Mouse (Mus musculus) intestine, postnatal 0 days (tissue): ENCODE data around the gene Rbmx. TPM values are rescaled to one million over a fixed set of nuclear protein-coding genes. Genes with fewer than 3 reads are reported as not detected.

Source experiments
- ATAC-seq: fragments of 200-750 bp; cut with Nextera tagmentation; 2 replicates; pipeline ENCODE4 v1.8.0; 2017; ENCODE audit warnings: mild to moderate bottlenecking, moderate TSS enrichment, moderate library complexity
- H3K27ac ChIP-seq: fragments of 300-500 bp; sonication (generic); 2 replicates; pipeline ENCODE4 v1.5.1; 2014; ENCODE audit warnings: mild to moderate bottlenecking, low read depth, low read length, moderate library complexity
- H3K27me3 ChIP-seq: fragments of 300-500 bp; sonication (generic); replicated peaks from 2 replicates; pipeline ENCODE4 v1.6.1; 2014; ENCODE audit warnings: low read length, mixed read lengths; ENCODE audit not compliant: control insufficient read depth, insufficient read depth
- H3K36me3 ChIP-seq: fragments of 300-500 bp; sonication (generic); 2 replicates; pipeline ENCODE4 v1.6.1; 2014; ENCODE audit warnings: mild to moderate bottlenecking, moderate library complexity; ENCODE audit not compliant: control insufficient read depth, insufficient read depth
- H3K4me1 ChIP-seq: fragments of 300-500 bp; sonication (generic); replicated peaks from 2 replicates; pipeline ENCODE4 v1.6.1; 2014; ENCODE audit warnings: antibody characterized with exemption, low read length, mixed read lengths; ENCODE audit not compliant: control insufficient read depth, insufficient read depth
- H3K4me2 ChIP-seq: fragments of 300-500 bp; sonication (generic); replicated peaks from 2 replicates; pipeline ENCODE4 v1.6.1; 2014; ENCODE audit warnings: low read depth, mild to moderate bottlenecking, moderate library complexity
- H3K4me3 ChIP-seq: fragments of 300-500 bp; sonication (generic); 2 replicates; pipeline ENCODE4 v1.5.1; 2014; ENCODE audit warnings: low read depth, low read length
- H3K9ac ChIP-seq: fragments of 300-500 bp; sonication (generic); 2 replicates; pipeline ENCODE4 v1.6.1; 2014; ENCODE audit warnings: mild to moderate bottlenecking, low read depth, low read length
- H3K9me3 ChIP-seq: fragments of 300-500 bp; sonication (generic); 2 replicates; pipeline ENCODE4 v1.6.1; 2016; ENCODE audit warnings: mixed run types; ENCODE audit not compliant: control insufficient read depth
- CTCF ChIP-seq: sonication (generic); IDR thresholded peaks from 2 replicates; pipeline ENCODE4 v1.5.1; 2016; ENCODE audit warnings: low read depth, mild to moderate bottlenecking, control low read depth, antibody characterized with exemption, moderate library complexity
- WGBS: fragments of 180-500 bp; shearing (Covaris S2); extraction: QIAGEN DNeasy Blood & Tissue Kit; methylation state at CpG from one replicate; pipeline ENCODE4 v1.1.7; 2014; 5-methylcytosine and 5-hydroxymethylcytosine counted together
- polyA plus RNA-seq: library from polyadenylated mRNA; unstranded; fragments of >200 nt; fragmentation: Nextera tagmentation; extraction: Ambion mirVana; gene quantifications from 2 replicates; pipeline ENCODE4 v1.2.1, GENCODE M21; 2015

The Rbmx gene
- polyA plus RNA-seq, 1 experiment from 2014 or later, result 33.2 TPM

DNA sequence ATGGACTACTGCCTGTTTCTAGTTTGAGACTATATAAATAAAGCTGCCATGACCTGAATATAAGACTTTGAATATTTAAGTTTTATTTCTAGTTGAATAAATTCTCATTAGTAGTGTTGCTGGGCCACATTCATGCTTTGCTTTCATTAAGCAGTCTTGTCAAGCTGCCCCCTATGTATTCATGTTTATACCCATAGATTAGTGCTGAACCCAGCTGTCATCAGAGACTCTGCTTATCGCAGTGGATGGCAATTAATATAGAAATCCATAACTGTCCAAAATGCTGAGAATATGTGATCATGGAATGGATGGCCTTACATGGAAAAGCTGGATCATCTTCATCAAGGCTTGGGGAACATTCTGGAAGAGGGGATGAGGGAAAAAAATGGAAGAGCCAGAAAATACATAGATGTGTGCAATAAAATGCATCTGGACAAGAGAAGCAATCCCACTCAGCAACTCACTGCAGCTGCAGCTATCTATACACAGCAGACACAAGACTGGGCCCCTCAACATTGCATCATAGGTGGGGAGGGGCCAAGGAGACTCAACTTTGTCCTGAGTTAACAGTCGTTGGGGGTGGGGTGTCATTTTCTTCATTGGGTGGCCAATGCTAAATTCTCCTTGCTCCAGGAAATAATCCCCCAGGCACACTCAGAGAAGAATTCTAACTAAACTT lies 27.8 kb downstream of the Rbmx start:
- no peak overlapping the region for H3K4me2 ChIP-seq
- no peak for TF ChIP-seq CTCF
- no peaks in the 10 kb centered on the region for H3K27me3 ChIP-seq
- WGBS, result 41% methylated on average over 2 of the region's 2 CpGs
- no peaks in the 10 kb centered on the region for H3K4me1 ChIP-seq
- H3K27ac ChIP-seq, result no peak overlapping the region
- no peaks in the 10 kb centered on the region for H3K36me3 ChIP-seq
- H3K4me3 ChIP-seq, result no peak overlapping the region
- no peak for ATAC-seq
- H3K9me3 ChIP-seq, result no peaks in the 10 kb centered on the region
- H3K9ac ChIP-seq, result no peak overlapping the region

DNA sequence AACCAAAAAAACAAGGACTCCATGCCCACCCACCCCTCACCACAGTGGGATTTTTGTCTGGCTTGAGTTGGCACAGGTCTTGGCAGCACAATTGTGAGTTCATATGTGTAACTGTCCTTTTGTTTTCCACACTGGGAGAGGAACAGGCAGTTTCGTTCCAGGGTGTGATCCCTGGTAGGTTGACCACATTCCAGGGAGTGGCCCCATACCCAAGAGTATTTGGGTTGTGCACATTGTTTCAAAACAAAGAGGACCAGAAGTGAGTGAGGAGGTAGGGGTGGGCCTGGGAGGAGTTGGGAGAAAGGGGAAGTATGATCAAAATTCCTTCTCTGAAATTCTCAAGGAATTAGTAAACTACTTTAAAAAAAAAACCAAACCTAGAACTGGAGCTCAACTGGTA lies 33.5 kb downstream of the Rbmx start:
- Histone ChIP-seq H3K4me3 (no peak overlapping the region), H3K36me3 (no peaks in the 10 kb centered on the region), H3K9me3 (no peaks in the 10 kb centered on the region), H3K4me1 (no peaks in the 10 kb centered on the region), H3K9ac (no peak overlapping the region), H3K27me3 (no peaks in the 10 kb centered on the region), H3K4me2 (no peak overlapping the region), H3K27ac (no peak overlapping the region)
- 57% methylated on average over 1 of the region's 1 CpGs for WGBS
- no peak for ATAC-seq
- TF ChIP-seq CTCF, result no peak

DNA sequence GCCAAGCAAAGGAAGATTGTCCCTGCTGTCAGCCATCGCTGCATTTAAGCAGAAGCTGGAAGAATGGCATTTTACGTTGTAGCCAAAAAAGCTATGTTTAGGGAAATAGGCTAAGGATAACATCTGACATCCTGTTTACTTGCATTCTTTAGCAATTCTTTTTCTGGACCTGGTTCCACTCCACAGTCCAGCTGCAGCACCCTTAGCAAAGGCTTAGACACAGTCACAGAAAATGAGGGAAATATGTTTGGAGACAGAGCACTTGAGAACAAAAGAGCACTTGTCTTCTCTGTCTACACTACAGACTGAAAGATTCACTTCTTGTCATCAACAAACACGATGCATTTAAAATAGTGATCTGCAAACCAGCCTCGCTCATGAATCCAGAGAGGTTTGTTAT lies 53.6 kb downstream of the Rbmx start:
- TF ChIP-seq CTCF, result no peak
- H3K27ac ChIP-seq, result no peak overlapping the region
- ATAC-seq, result no peak

DNA sequence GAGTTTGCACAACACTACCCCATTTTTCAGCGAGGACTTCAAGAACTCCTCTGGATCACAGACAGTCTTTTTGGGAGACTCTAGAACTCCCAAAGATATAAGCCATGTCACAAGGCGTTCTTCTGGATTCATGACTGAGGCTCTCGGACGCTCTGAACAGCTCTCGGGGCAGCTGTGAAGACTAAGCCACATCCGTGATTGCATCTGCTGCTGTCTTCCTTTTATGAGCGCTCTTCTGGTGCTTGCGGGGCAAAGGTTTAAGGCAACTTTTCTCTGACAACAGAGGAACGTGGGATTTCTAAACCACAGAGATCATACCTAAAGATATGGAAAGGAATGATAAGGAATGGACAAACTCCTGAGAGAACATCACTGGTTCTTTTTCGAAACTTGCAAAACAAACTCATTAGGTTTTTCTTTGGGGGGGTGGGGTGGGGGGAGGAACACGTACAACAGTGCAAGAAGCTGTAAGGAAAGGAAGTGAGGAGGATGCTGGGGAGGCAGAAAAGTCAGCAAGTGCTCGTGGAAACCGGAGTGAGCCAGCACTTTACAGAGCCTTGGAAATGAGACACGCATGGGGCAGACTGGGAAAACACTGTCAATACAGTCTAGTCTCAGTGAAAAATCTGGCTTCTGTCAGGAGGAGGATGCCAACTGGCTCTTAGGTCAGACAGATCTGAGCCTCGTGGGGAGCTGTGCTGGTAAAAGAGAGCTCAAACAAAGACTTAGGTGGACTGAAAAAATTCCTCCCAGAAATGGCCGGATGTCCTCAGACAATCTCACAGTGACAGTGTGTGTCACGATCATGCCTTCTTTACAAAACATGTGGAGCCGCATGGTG lies 54.2 kb downstream of the Rbmx start, which contains the start of gene Arhgef6:
TSS of gene Arhgef6 (minus strand) at position 359 of the 841 bp plus-strand sequence.
- ATAC-seq, result no peak
- Histone ChIP-seq H3K36me3 (no peaks in the 10 kb centered on the region), H3K4me1 (no peaks in the 10 kb centered on the region), H3K27me3 (no peaks in the 10 kb centered on the region), H3K9ac (0 out of 2 replicates have a peak within 1 kb of the TSS, but pooled peaks have one; percentile 23), H3K4me3 (peak within 1 kb of the TSS; percentile 25; the same call in 1 of the 2 replicates), H3K9me3 (no peaks in the 10 kb centered on the region), H3K27ac (no peak within 1 kb of the TSS), H3K4me2 (peak within 1 kb of the TSS; percentile 51)
- no peak for TF ChIP-seq CTCF
- WGBS, result 36% methylated on average over 18 of the region's 18 CpGs

More for the DNA sequence above, 53.6 kb downstream of the Rbmx start:
- H3K4me3 ChIP-seq, result no peak overlapping the region
- no peaks in the 10 kb centered on the region for H3K27me3 ChIP-seq
- no peak overlapping the region for H3K4me2 ChIP-seq
- H3K9ac ChIP-seq, result no peak overlapping the region
- no peaks in the 10 kb centered on the region for H3K36me3 ChIP-seq
- 65% methylated on average over 4 of the region's 4 CpGs for WGBS
- H3K9me3 ChIP-seq, result no peaks in the 10 kb centered on the region
- H3K4me1 ChIP-seq, result no peaks in the 10 kb centered on the region

DNA sequence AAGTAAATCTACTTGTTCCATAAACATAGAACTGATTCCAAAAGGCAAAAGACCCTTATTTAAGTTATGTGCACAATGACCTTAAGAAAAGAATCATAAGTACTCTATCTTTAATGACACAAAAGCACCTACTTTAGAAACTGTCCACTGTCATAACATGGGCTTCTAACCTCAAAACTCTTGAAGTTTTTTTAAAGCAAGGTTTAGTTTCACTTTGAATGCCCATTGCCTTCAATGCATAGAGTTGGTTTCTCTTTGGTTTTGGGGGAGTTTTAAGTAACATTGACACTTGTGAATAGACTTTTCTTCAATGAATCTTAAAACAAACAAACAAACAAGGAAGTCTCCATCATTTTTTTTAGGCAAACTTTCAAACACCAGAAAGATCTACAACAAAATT lies 55.3 kb downstream of the Rbmx start:
- no peak for TF ChIP-seq CTCF
- no peak overlapping the region for H3K4me3 ChIP-seq
- no peak overlapping the region; the same call in 1 of the 2 replicates for H3K4me2 ChIP-seq
- H3K36me3 ChIP-seq, result no peaks in the 10 kb centered on the region
- H3K4me1 ChIP-seq, result no peaks in the 10 kb centered on the region
- ATAC-seq, result no peak
- H3K9ac ChIP-seq, result no peak overlapping the region
- H3K9me3 ChIP-seq, result no peaks in the 10 kb centered on the region
- H3K27me3 ChIP-seq, result no peaks in the 10 kb centered on the region
- H3K27ac ChIP-seq, result no peak overlapping the region

DNA sequence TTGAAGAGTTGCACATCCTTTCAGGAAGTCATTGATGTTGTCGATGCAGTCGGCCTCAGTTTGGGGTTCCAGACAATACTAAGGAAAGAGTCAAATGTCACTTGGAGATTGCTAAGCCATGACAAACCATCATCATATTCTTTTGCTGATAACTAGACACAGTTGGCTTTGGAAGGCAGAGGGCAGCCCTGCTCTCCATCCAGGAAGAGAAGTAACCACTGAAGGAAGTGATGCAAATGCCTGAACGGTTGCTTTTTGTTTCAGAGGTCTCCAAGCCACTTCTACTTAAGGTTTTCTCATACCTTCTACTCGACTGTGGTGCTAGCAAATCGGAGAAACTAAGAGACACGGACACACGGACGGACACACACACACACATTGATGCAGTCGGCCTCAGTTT lies 55.9 kb downstream of the Rbmx start:
- no peaks in the 10 kb centered on the region for H3K4me1 ChIP-seq
- H3K36me3 ChIP-seq, result no peaks in the 10 kb centered on the region
- no peak overlapping the region for H3K4me2 ChIP-seq
- no peak for TF ChIP-seq CTCF
- 79% methylated on average over 9 of the region's 9 CpGs for WGBS
- no peak for ATAC-seq
- no peak overlapping the region for H3K27ac ChIP-seq
- H3K27me3 ChIP-seq, result no peaks in the 10 kb centered on the region
- no peaks in the 10 kb centered on the region for H3K9me3 ChIP-seq
- no peak overlapping the region for H3K4me3 ChIP-seq
- no peak overlapping the region for H3K9ac ChIP-seq
